Mouse (Mus musculus): ENCODE results near the gene Isg20.

Gene Isg20

GRCm38 (mm10) chr7:78903174-78903870 lies 9.9 kb upstream of the Isg20 start:
- no peak for DNase-seq (ENCODE audit: low spot score in 2 of 2)

DNA sequence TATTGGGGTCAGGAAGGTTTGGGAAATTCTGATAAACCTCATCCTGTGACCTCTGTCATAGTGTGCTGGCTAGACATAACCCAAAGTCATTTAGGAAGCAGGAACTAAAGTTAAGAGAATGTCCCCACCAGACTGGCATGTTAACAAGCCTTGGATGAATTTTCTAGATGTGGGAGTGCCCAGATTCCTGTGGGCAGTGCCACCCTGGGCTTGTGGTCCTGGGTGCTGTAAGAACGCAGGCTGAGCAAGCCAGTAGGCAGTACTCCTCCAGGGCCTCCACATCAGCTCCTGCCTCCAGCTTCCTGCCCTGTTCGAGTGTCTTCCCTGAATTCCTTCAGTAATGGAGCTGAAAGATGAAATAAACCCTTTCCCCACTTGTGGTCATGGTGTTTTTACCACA lies 9.0 kb upstream of the Isg20 start:
- DNase-seq (ENCODE audit: low spot score in 2 of 2): no peak

DNA sequence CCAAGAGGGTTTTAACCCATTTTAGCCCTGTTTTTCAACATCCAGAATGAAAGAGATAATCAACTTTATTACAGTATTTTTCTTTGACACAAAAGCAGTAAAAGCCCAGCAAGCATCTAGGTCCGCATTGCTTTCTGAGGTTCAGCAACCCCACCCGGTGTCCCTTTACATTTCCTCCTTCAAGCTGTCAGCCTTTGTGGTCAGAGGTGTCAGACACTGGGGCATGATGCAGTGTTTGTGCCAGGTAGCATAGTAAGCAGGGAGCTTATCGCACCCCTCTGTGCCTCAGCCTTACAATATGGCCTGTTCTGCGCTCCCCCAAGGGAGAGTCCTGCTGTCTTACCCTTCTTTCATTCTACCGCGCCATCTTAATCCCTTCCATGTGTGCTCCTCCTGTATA lies 4.2 kb upstream of the Isg20 start:
- DNase-seq (ENCODE audit: low spot score in 2 of 2): no peak

DNA sequence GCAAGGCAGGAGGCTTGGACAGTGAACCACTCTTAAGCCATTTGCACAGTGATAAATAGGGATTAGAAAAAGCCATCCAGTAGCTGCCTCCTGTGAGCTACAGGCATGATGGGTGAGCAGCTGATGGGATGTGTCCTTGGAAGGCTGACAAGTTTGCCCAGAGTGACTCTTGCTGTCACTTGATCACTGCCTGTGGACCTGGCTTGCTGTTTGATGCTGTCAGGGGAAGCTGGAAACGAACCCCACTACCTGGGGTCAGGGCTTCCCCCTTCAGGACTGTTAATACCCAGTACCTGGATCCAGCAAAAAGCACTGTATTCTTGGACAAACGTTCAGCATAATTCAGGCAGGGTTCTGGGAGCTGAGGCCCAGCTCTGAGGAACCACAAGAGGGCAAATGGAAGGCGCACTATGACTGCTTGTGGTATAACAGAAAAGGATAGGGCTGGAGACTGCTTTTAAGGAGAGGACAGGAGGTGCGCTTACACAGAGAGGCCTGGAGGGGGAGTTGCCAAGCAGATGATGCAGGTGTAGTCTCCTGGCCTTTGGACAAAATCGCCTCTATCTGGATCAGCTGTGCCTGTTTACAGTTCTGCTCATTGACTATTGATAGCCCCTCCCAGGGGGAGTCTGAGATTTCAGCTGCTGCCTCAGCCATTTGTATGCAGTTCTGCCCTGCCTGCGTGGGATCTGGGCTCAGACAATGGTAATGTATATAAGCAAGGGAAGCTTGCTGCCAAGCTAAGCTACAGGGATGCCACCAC lies 2.7 kb upstream of the Isg20 start:
- no peak for DNase-seq (ENCODE audit: low spot score in 2 of 2)

- no peak for DNase-seq (ENCODE audit: low spot score in 2 of 2)
These were observed 2.0 kb upstream of the Isg20 start for GRCm38 (mm10) chr7:78911209-78911608.

DNA sequence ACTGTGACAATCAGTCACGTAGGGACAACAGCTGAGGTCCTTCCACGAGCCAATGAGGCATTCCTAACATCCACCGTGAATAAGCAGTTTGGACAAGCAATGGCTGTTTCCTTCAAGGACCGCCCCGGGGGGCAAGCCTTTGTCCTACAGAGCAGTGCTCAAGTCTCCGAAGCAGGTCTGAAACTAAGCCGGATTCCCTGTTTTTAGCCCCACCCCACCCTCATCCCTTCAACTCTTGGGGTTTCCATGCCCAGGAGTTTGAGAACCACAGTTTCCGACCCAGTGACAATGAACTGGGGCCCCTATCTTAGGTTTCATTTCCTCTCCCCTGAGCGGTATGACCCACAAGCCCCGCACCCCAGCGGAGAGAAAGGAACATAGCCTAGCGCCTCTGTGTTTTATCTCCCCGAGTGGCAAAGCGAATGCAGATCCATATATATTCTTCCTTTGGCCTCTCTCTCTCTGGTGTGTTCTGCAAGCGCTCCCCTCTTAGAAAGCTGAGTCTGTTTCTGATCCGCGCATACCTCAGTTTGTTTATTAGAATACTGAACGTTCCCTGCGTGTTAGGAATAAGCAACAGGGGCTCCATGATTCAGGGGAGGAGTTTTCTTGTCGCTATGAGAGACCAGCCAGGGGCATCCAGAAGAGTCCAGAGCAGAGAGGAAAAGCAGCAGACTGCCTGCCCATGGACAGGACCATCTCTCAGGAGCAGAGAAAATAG lies 811 bp upstream of the Isg20 start:
- DNase-seq (ENCODE audit: low spot score in 2 of 2): no peak

- no peak for DNase-seq (ENCODE audit: low spot score in 2 of 2)
These were observed 673 bp downstream of the Isg20 start for GRCm38 (mm10) chr7:78913649-78914544.

DNA sequence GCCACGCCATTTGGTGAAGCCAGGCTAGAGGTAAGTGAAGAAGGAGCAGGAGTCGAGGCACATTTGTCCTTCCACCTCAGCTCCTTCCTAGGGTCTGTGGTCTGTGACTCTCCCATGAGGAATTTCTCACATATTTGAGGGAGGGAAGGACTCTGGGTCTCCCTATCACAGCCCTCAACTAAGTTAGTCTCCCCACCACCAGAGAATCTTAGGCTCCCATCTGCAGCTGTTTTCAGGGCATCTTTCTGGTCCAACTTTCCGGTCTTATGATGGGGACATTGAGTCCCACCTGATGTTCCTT lies 1.3 kb downstream of the Isg20 start:
- no peak for DNase-seq (ENCODE audit: low spot score in 2 of 2)

- DNase-seq (ENCODE audit: low spot score in 2 of 2): no peak
These were observed 1.8 kb downstream of the Isg20 start for GRCm38 (mm10) chr7:78914896-78915510.

DNA sequence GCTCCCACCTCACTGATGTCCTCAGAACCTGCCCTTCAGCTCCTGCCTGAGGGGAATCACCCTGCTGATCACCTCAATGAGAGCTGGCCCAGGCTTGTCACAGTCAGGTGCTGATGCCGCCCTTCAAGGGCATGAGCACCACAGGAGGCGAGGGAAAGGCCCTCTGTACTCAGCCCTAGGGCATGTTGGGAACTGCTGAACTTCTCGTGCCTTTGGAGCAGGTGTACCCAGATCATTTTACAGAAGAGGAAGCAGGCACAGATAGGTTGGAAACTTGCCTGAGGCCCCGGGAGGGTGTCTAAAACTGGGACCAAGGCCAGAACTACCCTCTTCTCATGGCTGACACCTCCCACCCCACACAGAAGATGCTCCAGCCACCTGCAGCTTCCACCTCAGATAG lies 5.5 kb downstream of the Isg20 start:
- DNase-seq (ENCODE audit: low spot score in 2 of 2): no peak

DNA sequence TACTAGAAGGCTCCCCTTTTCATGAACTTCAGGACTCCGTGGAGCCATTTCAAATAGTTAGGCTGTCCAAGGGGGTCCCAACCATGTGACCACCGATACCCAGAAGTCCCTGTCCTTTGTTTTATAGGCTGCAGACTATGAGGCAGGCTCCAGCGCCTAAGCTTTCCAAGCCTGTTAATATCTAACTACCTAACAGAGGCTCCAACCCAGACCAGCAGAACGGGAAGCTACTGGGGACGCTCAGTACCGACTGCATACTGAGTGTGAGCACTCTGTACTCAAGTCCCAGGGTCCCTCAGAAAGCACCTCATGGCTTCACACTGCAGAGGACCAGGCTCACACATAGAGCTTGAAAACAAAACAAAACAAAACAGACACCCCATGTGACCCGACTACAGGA lies 9.3 kb downstream of the Isg20 start:
- DNase-seq (ENCODE audit: low spot score in 2 of 2): no peak

GRCm38 (mm10) chr7:78924300-78924699 lies 11.1 kb downstream of the Isg20 start:
- peak in 1 of 2 experiments; percentile 66 for DNase-seq (ENCODE audit: low spot score in 2 of 2)

DNA sequence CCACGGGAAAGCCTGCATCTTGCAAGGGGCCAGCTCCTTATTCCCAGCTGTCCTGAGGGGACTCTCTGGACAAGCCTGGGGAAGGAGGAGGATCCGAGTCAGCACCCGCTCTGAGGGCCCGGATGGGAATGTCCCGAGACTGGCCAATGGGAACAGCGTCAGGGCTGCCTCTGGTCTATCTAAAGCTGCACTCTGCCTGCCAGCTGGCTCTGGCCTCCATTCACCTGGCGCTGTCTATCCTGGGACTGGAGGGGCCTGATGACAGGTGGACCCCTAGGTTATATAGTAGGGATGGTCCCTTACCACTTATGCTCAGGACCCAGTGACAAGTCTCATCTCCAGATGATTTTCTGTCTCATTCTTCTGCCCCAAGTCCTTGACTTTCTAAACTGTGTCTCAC lies 11.6 kb downstream of the Isg20 start:
- no peak for DNase-seq (ENCODE audit: low spot score in 2 of 2)

DNA sequence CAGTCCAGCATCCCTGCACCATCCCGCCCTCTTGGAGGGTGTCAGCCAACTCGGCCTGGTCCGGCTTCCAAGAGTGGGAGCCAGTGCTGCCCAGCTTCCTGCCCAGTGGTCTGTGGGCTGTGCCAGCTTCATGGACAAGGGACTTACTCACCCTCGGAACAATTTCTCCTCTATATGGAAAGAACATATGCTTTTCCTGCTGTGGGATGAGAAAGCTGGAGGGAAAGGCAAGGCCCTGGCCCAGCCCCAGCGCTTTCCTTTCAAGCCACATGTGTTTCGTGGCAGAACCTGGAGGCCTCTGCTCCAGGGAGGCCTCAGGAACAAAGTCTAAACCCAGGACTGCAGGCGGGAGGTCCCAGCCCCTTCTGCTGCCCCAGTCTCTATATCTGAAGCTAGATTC lies 12.5 kb downstream of the Isg20 start:
- no peak for DNase-seq (ENCODE audit: low spot score in 2 of 2)

GRCm38 (mm10) chr7:78926156-78926555 lies 12.9 kb downstream of the Isg20 start:
- no peak for DNase-seq (ENCODE audit: low spot score in 2 of 2)

- no peak for DNase-seq (ENCODE audit: low spot score in 2 of 2)
These were observed 14.0 kb downstream of the Isg20 start for GRCm38 (mm10) chr7:78927266-78927665.

GRCm38 (mm10) chr7:78938957-78939602 lies 25.9 kb downstream of the Isg20 start:
- no peak for DNase-seq (ENCODE audit: low spot score in 2 of 2)

- no peak for DNase-seq (ENCODE audit: low spot score in 2 of 2)
These were observed 27.7 kb downstream of the Isg20 start for GRCm38 (mm10) chr7:78940971-78941370.

GRCm38 (mm10) chr7:78942544-78942943 lies 29.3 kb downstream of the Isg20 start:
- no peak for DNase-seq (ENCODE audit: low spot score in 2 of 2)

- DNase-seq (ENCODE audit: low spot score in 2 of 2): no peak
These were observed 40.8 kb downstream of the Isg20 start for GRCm38 (mm10) chr7:78953886-78954572.
